In the genomic region with DNA sequence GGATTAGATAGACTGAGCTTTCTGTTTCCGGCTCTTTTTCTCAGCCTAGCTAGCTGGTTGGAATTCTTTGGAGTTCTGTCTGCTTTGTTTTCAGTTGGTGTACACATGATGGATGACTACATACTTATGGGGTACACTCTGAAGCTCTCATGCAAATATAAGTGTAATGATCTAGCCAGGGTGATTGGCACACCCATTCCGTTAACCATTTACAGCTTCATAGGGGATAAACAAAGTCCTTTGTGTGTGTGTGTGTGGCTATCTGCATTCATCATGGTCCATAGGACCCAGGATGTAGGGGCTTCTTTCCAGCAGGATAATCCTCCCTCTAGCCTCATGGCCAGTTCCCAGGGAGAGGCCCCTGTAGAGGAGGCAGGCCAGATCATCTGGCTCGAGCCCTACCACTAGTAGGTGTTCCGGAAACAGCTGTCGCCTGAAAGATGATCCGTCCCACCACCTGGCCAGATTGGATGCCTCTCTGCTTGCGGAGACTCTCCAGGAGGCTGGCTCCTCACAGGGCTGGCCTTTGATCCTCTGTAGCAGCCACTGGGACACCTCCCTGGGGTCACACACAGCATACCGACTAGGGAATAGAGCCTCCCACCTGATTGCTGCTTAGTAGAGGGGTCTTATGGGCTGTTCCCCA, we compare ENCODE assay signal across 10 mouse cellular contexts. TPM values are rescaled to one million over a fixed set of nuclear protein-coding genes. Genes with fewer than 3 reads are reported as not detected.
DNase-seq lines count a peak whose midpoint lies in the region; ATAC-seq lines count a peak whose summit lies in the region.
"Had no signal": no experiment of that assay in that cellular context is flagged by ENCODE, and none has a peak within 500 bp of the region (broad histone marks: within the 10 kb centered on the region; RNA-seq: fewer than 3 reads in every experiment).

No protein-coding gene starts in this region.

- peaks cover 41% of the 10 kb centered on the region for H3K4me1 ChIP-seq in forebrain, embryonic 10.5 days
- H3K4me1 ChIP-seq in forebrain, embryonic 14.5 days (ENCODE audit: control insufficient read depth, insufficient read depth, low read length) = peaks cover 12% of the 10 kb centered on the region
- H3K4me1 ChIP-seq in forebrain, embryonic 16.5 days (replicated peaks; ENCODE audit: control insufficient read depth, insufficient read depth, low read length) = peaks cover 25% of the 10 kb centered on the region
- peaks cover 46% of the 10 kb centered on the region for H3K4me1 ChIP-seq in limb, embryonic 10.5 days
- H3K4me1 ChIP-seq in neural tube, embryonic 13.5 days (replicated peaks) = peaks cover 87% of the 10 kb centered on the region

- H3K27me3 ChIP-seq in forebrain, embryonic 10.5 days (ENCODE audit: poor library complexity, severe bottlenecking) = no peaks in the 10 kb centered on the region
- H3K27me3 ChIP-seq in forebrain, embryonic 14.5 days (replicated peaks; ENCODE audit: control insufficient read depth, insufficient read depth, low read length) = no peaks in the 10 kb centered on the region
- no peaks in the 10 kb centered on the region for H3K27me3 ChIP-seq in forebrain, embryonic 16.5 days (replicated peaks; ENCODE audit: control insufficient read depth, insufficient read depth, low read length)
- no peaks in the 10 kb centered on the region for H3K27me3 ChIP-seq in limb, embryonic 10.5 days (ENCODE audit: low read depth, poor library complexity, severe bottlenecking)
- no peaks in the 10 kb centered on the region for H3K27me3 ChIP-seq in neural tube, embryonic 13.5 days
- H3K27me3 ChIP-seq: megakaryocyte, embryonic 14.5 days had no signal

- H3K9me3 ChIP-seq in forebrain, embryonic 10.5 days = no peaks in the 10 kb centered on the region
- H3K9me3 ChIP-seq in forebrain, embryonic 14.5 days (replicated peaks; ENCODE audit: control insufficient read depth, low read length) = no peaks in the 10 kb centered on the region
- no peaks in the 10 kb centered on the region for H3K9me3 ChIP-seq in forebrain, embryonic 16.5 days (ENCODE audit: control insufficient read depth, low read length)
- H3K9me3 ChIP-seq in limb, embryonic 10.5 days (replicated peaks) = no peaks in the 10 kb centered on the region
- H3K9me3 ChIP-seq in neural tube, embryonic 13.5 days = no peaks in the 10 kb centered on the region
- H3K9me3 ChIP-seq: megakaryocyte, embryonic 14.5 days had no signal

- H3K36me3 ChIP-seq in forebrain, embryonic 10.5 days (replicated peaks) = peaks cover 12% of the 10 kb centered on the region
- H3K36me3 ChIP-seq in forebrain, embryonic 14.5 days (ENCODE audit: control insufficient read depth, insufficient read depth, low read length) = no peaks in the 10 kb centered on the region
- H3K36me3 ChIP-seq in forebrain, embryonic 16.5 days (ENCODE audit: control insufficient read depth, insufficient read depth) = no peaks in the 10 kb centered on the region
- H3K36me3 ChIP-seq in limb, embryonic 10.5 days = peaks cover 12% of the 10 kb centered on the region; the same call in 1 of the 2 replicates
- H3K36me3 ChIP-seq in neural tube, embryonic 13.5 days = peaks cover 3% of the 10 kb centered on the region; the same call in 1 of the 2 replicates

- no peak for DNase-seq in forebrain, embryonic 10.5 days (ENCODE audit: extremely low spot score, low spot score)
- no peak for DNase-seq in forebrain, embryonic 14.5 days (ENCODE audit: low spot score)
- DNase-seq in limb, embryonic 10.5 days (ENCODE audit: low spot score) = peak; percentile 74
- no peak for DNase-seq in lung, postnatal 36 days
- no peak for DNase-seq in cerebellum, adult 9-10 months
- DNase-seq in adrenal gland, postnatal 25 days = no peak

- H3K4me2 ChIP-seq in forebrain, embryonic 14.5 days (ENCODE audit: low read length) = no peak overlapping the region
- H3K4me2 ChIP-seq in forebrain, embryonic 16.5 days (ENCODE audit: low read length) = no peak overlapping the region
- no peak overlapping the region for H3K4me2 ChIP-seq in neural tube, embryonic 13.5 days

- ATAC-seq in forebrain, embryonic 14.5 days = no peak
- 0 out of 2 replicates have a peak, but pooled peaks have one; percentile 13 for ATAC-seq in forebrain, embryonic 16.5 days
- ATAC-seq in neural tube, embryonic 13.5 days (ENCODE audit: low read depth) = 0 out of 2 replicates have a peak, but pooled peaks have one; percentile 20
- ATAC-seq: activated CD4-positive, CD25-positive, alpha-beta regulatory T cell, adult 4 months had no signal

- WGBS in forebrain, embryonic 10.5 days = 15% methylated on average over 8 of the region's 8 CpGs
- WGBS in forebrain, embryonic 14.5 days = 22% methylated on average over 8 of the region's 8 CpGs
- 29% methylated on average over 8 of the region's 8 CpGs for WGBS in forebrain, embryonic 16.5 days
- 14% methylated on average over 8 of the region's 8 CpGs for WGBS in limb, embryonic 10.5 days
- 18% methylated on average over 8 of the region's 8 CpGs for WGBS in neural tube, embryonic 13.5 days

- H3K27ac ChIP-seq in forebrain, embryonic 10.5 days = peak overlapping the region; percentile 31
- no peak overlapping the region for H3K27ac ChIP-seq in forebrain, embryonic 14.5 days (ENCODE audit: low read depth, low read length)
- no peak overlapping the region for H3K27ac ChIP-seq in forebrain, embryonic 16.5 days (ENCODE audit: low read length)
- peak overlapping the region; percentile 71 for H3K27ac ChIP-seq in limb, embryonic 10.5 days
- H3K27ac ChIP-seq in neural tube, embryonic 13.5 days (replicated peaks) = peak overlapping the region; percentile 68

- H3K4me3 ChIP-seq in forebrain, embryonic 10.5 days = 0 out of 2 replicates have a peak overlapping the region, but pooled peaks have one; percentile 1
- no peak overlapping the region for H3K4me3 ChIP-seq in forebrain, embryonic 14.5 days (ENCODE audit: low read depth, low read length)
- no peak overlapping the region for H3K4me3 ChIP-seq in forebrain, embryonic 16.5 days (replicated peaks; ENCODE audit: low read length)
- peak overlapping the region; percentile 1; the same call in 1 of the 2 replicates for H3K4me3 ChIP-seq in limb, embryonic 10.5 days
- H3K4me3 ChIP-seq in neural tube, embryonic 13.5 days = no peak overlapping the region
- H3K4me3 ChIP-seq: megakaryocyte, embryonic 14.5 days had no signal

- H3K9ac ChIP-seq in forebrain, embryonic 14.5 days (ENCODE audit: low read length) = no peak overlapping the region
- no peak overlapping the region for H3K9ac ChIP-seq in forebrain, embryonic 16.5 days (replicated peaks; ENCODE audit: low read depth, low read length)
- H3K9ac ChIP-seq in neural tube, embryonic 13.5 days = no peak overlapping the region

RNA-seq across cellular contexts. Expression of a gene that starts 57.6 kb away (rescaled TPM):
- 8.0 and 9.8 TPM in 2 replicates for polyA plus RNA-seq in forebrain, embryonic 10.5 days (2016; fragmentation: Nextera tagmentation; extraction: Ambion mirVana)
- polyA plus RNA-seq in forebrain, embryonic 14.5 days (2014; fragmentation: Nextera tagmentation; extraction: Ambion mirVana) = 57.4 and 69.6 TPM in 2 replicates
- polyA plus RNA-seq in forebrain, embryonic 16.5 days (2015; fragmentation: Nextera tagmentation; extraction: Ambion mirVana) = 80.1 and 98.1 TPM in 2 replicates
- 7.6 and 8.2 TPM in 2 replicates for polyA plus RNA-seq in limb, embryonic 10.5 days (2016; fragmentation: Nextera tagmentation; extraction: Ambion mirVana)
- 106 and 115 TPM in 2 replicates for polyA plus RNA-seq in neural tube, embryonic 13.5 days (2015; fragmentation: Nextera tagmentation; extraction: Ambion mirVana)
- 121 and 126 TPM in 2 replicates for total RNA-seq in adrenal gland, postnatal 25 days (2021)

Comparison
In these comparisons a context has a peak if more than half of its experiments do, and no peak if none do; other contexts are left out.
1. H3K27ac ChIP-seq: peak in forebrain, embryonic 10.5 days (single experiment), limb, embryonic 10.5 days (single experiment) and neural tube, embryonic 13.5 days (single experiment); none in forebrain, embryonic 14.5 days (single experiment) and forebrain, embryonic 16.5 days (single experiment).
2. H3K4me3 ChIP-seq: peak in forebrain, embryonic 10.5 days (single experiment) and limb, embryonic 10.5 days (single experiment); none in forebrain, embryonic 14.5 days (single experiment), forebrain, embryonic 16.5 days (single experiment) and neural tube, embryonic 13.5 days (single experiment).